Mouse (Mus musculus): ENCODE measurements around the gene Cyp8b1. TPM values are rescaled to one million over a fixed set of nuclear protein-coding genes. Genes with fewer than 3 reads are reported as not detected.

Cyp8b1 gene
- polyA plus RNA-seq, 1 experiment from 2014 or later, result not detected

Other genes starting within 250 kb of the Cyp8b1 start
- gene Sec22c, start 210.8 kb downstream of the Cyp8b1 start, polyA plus RNA-seq (2014; fragmentation: Nextera tagmentation; extraction: Ambion mirVana), result 17.5 and 19.6 TPM in 2 replicates
- 90.3 and 94.3 TPM in 2 replicates for gene Ss18l2, start 206.0 kb downstream of the Cyp8b1 start, polyA plus RNA-seq (2014; fragmentation: Nextera tagmentation; extraction: Ambion mirVana)
- gene Nktr, start 197.1 kb downstream of the Cyp8b1 start, polyA plus RNA-seq (2014; fragmentation: Nextera tagmentation; extraction: Ambion mirVana), result 61.6 and 67.5 TPM in 2 replicates
- 9.4 and 12.0 TPM in 2 replicates for gene Zfp651, start 157.0 kb downstream of the Cyp8b1 start, polyA plus RNA-seq (2014; fragmentation: Nextera tagmentation; extraction: Ambion mirVana)
- 0.08 and 0.11 TPM in 2 replicates for gene Klhl40, start 138.7 kb downstream of the Cyp8b1 start, polyA plus RNA-seq (2014; fragmentation: Nextera tagmentation; extraction: Ambion mirVana)
- 0.11 TPM in 1 of 2 replicates, not detected in the other for gene Hhatl, start 123.8 kb downstream of the Cyp8b1 start, polyA plus RNA-seq (2014; fragmentation: Nextera tagmentation; extraction: Ambion mirVana)
- gene Ccdc13, start 76.8 kb downstream of the Cyp8b1 start, polyA plus RNA-seq (2014; fragmentation: Nextera tagmentation; extraction: Ambion mirVana), result 2.6 and 2.7 TPM in 2 replicates
- 170 and 184 TPM in 2 replicates for gene Higd1a, start 57.9 kb downstream of the Cyp8b1 start, polyA plus RNA-seq (2014; fragmentation: Nextera tagmentation; extraction: Ambion mirVana)
- 0.97 and 1.4 TPM in 2 replicates for gene Ackr2, start 17.9 kb downstream of the Cyp8b1 start, polyA plus RNA-seq (2014; fragmentation: Nextera tagmentation; extraction: Ambion mirVana)
- gene Fam198a, start 34.7 kb upstream of the Cyp8b1 start, polyA plus RNA-seq (2014; fragmentation: Nextera tagmentation; extraction: Ambion mirVana), result 0.31 and 0.40 TPM in 2 replicates
- 12.9 and 14.6 TPM in 2 replicates for gene Pomgnt2, start 80.8 kb upstream of the Cyp8b1 start, polyA plus RNA-seq (2014; fragmentation: Nextera tagmentation; extraction: Ambion mirVana)
- 31.5 and 42.4 TPM in 2 replicates for gene Snrk, start 201.0 kb upstream of the Cyp8b1 start, polyA plus RNA-seq (2014; fragmentation: Nextera tagmentation; extraction: Ambion mirVana)